Mouse (Mus musculus): ENCODE results near the gene Wfdc5. TPM values are rescaled to one million over a fixed set of nuclear protein-coding genes. Genes with fewer than 3 reads are reported as not detected.

Wfdc5 gene
- polyA plus RNA-seq, 1 experiment from 2014 or later, result 63.2 TPM

DNA sequence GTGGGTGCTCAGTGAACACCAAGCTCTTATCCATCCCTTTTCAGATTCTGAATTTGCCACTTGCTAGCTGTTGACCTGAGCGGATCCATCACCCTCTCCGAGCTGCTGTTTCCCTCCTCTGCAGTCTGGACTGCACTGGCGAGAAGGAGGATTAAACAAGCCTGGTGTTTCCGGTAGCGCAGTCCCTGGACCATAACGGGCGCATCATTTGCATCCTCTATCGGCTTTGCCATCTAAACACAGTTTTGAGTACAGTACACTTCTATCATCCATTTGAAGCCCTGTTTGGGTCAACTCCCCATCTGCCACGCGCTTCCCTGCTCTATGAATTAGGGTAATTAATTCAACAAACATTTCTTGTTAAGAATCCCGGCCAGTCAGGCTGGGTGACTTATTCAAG is 12.2 kb downstream of the Wfdc5 start:
- Histone ChIP-seq H3K27me3 (ENCODE audit: control insufficient read depth, insufficient read depth, low read length) (peaks cover 20% of the 10 kb centered on the region; the same call in 1 of the 2 replicates), H3K9ac (ENCODE audit: low read length) (no peak overlapping the region), H3K36me3 (ENCODE audit: control insufficient read depth, insufficient read depth, low read length) (no peaks in the 10 kb centered on the region), H3K4me3 (ENCODE audit: low read depth, low read length) (no peak overlapping the region), H3K4me1 (replicated peaks; ENCODE audit: control insufficient read depth, insufficient read depth) (no peaks in the 10 kb centered on the region), H3K4me2 (replicated peaks; ENCODE audit: low read depth) (no peak overlapping the region), H3K9me3 (ENCODE audit: control insufficient read depth, low read length) (no peaks in the 10 kb centered on the region), H3K27ac (replicated peaks) (no peak overlapping the region)
- no peak for ATAC-seq (ENCODE audit: low FRiP score, low TSS enrichment)
- TF ChIP-seq CTCF (IDR thresholded peaks at IDR 0.05; ENCODE audit: low read depth) (no peak), EP300 (optimal IDR thresholded peaks at IDR 0.05) (no peak)
- no peak for DNase-seq (ENCODE audit: low spot score)
- WGBS, result 3% methylated on average over 11 of the region's 11 CpGs

DNA sequence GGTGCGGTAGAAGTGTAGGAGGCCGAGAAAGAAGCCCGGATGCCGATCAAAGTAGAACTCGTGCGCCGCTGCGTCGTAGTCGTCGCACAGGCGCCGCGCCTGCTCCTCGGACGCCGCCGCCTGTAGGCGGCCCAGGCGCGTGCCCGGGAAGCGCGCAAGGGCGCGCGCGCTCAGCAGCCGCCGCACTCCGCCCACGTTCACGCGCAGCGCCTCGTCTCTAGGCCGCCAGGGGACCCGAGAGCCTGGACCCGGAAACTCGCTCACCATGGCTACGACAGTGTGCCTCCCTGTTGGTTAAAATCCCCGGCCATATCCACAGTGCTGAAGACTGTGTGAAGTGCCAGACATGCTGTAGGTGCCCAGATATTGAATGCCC is 14.0 kb downstream of the Wfdc5 start:
- ATAC-seq (ENCODE audit: low FRiP score, low TSS enrichment) (0 out of 2 replicates have a peak, but pooled peaks have one; percentile 30), DNase-seq (ENCODE audit: low spot score) (no peak)
- WGBS, result 14% methylated on average over 42 of the region's 42 CpGs
- TF ChIP-seq EP300 (optimal IDR thresholded peaks at IDR 0.05) (no peak), CTCF (IDR thresholded peaks at IDR 0.05; ENCODE audit: low read depth) (peak; percentile 16; the same call in 1 of the 2 replicates)
- no peaks in the 10 kb centered on the region for H3K9me3 ChIP-seq (ENCODE audit: control insufficient read depth, low read length)
- peak overlapping the region; percentile 27 for H3K4me3 ChIP-seq (ENCODE audit: low read depth, low read length)
- H3K27ac ChIP-seq (replicated peaks), result no peak overlapping the region
- H3K4me2 ChIP-seq (replicated peaks; ENCODE audit: low read depth), result peak overlapping the region; percentile 46
- H3K27me3 ChIP-seq (ENCODE audit: control insufficient read depth, insufficient read depth, low read length), result peaks cover 20% of the 10 kb centered on the region; the same call in 1 of the 2 replicates
- H3K36me3 ChIP-seq (ENCODE audit: control insufficient read depth, insufficient read depth, low read length), result no peaks in the 10 kb centered on the region
- H3K4me1 ChIP-seq (replicated peaks; ENCODE audit: control insufficient read depth, insufficient read depth), result no peaks in the 10 kb centered on the region
- no peak overlapping the region for H3K9ac ChIP-seq (ENCODE audit: low read length)

DNA sequence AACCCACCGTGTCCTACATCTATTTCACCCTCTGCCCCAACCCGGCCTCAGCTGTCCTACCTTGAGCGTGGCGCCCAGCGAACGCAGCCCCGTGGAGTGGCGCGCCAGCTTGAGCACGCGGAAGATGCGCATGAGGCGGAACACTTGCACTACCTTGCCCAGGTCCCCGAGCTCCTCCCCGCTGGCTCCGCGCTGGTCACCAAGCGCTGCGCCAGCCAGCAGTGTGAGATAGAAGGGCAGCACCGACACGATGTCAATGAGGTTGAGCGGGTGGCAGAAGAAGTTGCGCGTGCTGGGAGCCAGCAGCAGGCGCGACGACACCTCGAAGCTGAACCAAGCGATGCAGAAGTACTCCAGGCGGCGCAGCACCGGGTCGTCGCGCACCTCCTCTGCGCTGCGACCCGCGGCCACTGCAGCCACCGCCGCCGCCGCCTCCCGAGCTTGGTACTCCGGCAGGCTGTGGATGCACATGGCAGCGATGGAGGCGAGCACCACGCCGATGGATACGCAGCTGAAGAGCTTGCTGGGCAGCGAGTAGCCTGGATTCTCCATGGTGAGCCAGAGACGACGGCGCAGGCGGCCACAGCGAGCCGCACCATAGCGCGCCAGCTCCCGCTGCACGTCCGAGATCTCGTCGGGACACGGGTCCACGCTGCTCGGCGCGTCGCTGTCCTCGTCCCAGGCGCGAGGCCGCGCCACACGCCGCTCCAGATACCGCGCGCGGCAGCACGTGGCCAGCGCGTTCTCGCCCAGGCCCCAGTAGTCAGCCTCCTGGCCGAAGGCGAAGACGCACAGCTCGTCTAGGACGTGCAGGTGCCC is 14.6 kb downstream of the Wfdc5 start:
- Histone ChIP-seq H3K9me3 (ENCODE audit: control insufficient read depth, low read length) (no peaks in the 10 kb centered on the region), H3K27ac (replicated peaks) (no peak overlapping the region), H3K27me3 (ENCODE audit: control insufficient read depth, insufficient read depth, low read length) (peaks cover 20% of the 10 kb centered on the region; the same call in 1 of the 2 replicates), H3K4me2 (replicated peaks; ENCODE audit: low read depth) (peak overlapping the region; percentile 46), H3K36me3 (ENCODE audit: control insufficient read depth, insufficient read depth, low read length) (no peaks in the 10 kb centered on the region), H3K4me3 (ENCODE audit: low read depth, low read length) (peak overlapping the region; percentile 27), H3K9ac (ENCODE audit: low read length) (no peak overlapping the region), H3K4me1 (replicated peaks; ENCODE audit: control insufficient read depth, insufficient read depth) (no peaks in the 10 kb centered on the region)
- WGBS, result 13% methylated on average over 86 of the region's 90 CpGs
- TF ChIP-seq CTCF (IDR thresholded peaks at IDR 0.05; ENCODE audit: low read depth) (no peak), EP300 (optimal IDR thresholded peaks at IDR 0.05) (no peak)
- ATAC-seq (ENCODE audit: low FRiP score, low TSS enrichment), result no peak
- no peak for DNase-seq (ENCODE audit: low spot score)

DNA sequence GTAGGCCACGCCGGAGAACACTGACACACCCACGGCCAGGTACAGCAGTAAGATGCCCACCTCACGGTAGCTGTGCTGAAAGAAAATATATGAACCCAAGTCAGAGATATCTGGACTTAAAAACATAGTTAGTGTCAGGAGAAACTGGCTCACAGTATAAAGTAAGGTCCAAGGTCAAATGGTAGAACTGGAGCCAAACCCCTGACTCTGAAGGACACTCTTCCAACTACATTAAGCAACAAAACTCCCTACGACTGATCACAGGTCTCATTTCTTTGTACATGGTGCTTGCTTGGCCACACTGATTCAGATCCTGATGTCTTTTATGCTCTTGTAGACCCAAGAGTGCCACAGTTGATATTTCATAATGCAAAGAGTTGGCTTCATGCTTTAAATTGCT is 17.6 kb downstream of the Wfdc5 start:
- ATAC-seq (ENCODE audit: low FRiP score, low TSS enrichment) (no peak), DNase-seq (ENCODE audit: low spot score) (no peak)
- no peaks in the 10 kb centered on the region for H3K9me3 ChIP-seq (ENCODE audit: control insufficient read depth, low read length)
- H3K4me3 ChIP-seq (ENCODE audit: low read depth, low read length), result no peak overlapping the region
- no peak for TF ChIP-seq EP300 (optimal IDR thresholded peaks at IDR 0.05)
- no peak for TF ChIP-seq CTCF (IDR thresholded peaks at IDR 0.05; ENCODE audit: low read depth)
- H3K36me3 ChIP-seq (ENCODE audit: control insufficient read depth, insufficient read depth, low read length), result no peaks in the 10 kb centered on the region
- no peaks in the 10 kb centered on the region for H3K4me1 ChIP-seq (replicated peaks; ENCODE audit: control insufficient read depth, insufficient read depth)
- 84% methylated on average over 5 of the region's 5 CpGs for WGBS
- H3K4me2 ChIP-seq (replicated peaks; ENCODE audit: low read depth), result no peak overlapping the region
- peaks cover 17% of the 10 kb centered on the region; the same call in 1 of the 2 replicates for H3K27me3 ChIP-seq (ENCODE audit: control insufficient read depth, insufficient read depth, low read length)
- H3K9ac ChIP-seq (ENCODE audit: low read length), result no peak overlapping the region
- H3K27ac ChIP-seq (replicated peaks), result no peak overlapping the region

DNA sequence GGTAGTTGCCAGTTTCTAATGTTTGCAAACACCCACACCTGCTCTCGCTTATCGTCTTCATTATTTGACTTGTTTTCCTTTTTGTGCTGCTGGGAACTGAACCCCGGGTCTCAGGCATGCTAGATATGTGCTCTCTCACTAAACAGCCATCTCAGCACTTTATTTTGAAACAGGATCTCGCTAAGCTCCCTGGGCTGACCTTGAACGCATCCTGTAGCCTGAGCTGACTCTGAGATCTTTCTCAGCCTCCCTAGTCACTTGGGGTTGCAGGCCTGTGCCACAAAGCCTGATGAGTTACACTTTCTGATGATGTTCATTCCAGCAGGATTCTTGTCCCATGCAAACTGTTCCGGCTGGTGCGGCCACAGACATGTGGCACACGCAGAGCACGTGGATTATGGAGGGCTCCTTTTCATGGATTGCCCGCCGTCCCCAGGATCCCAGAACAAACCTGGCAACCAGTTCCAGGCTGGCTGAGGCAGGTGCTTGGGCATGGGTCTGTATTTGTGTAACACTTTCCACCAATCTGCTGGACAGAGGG is 21.0 kb downstream of the Wfdc5 start:
- H3K27ac ChIP-seq (replicated peaks), result no peak overlapping the region
- H3K4me1 ChIP-seq (replicated peaks; ENCODE audit: control insufficient read depth, insufficient read depth), result no peaks in the 10 kb centered on the region
- no peak overlapping the region for H3K9ac ChIP-seq (ENCODE audit: low read length)
- no peak for DNase-seq (ENCODE audit: low spot score)
- no peaks in the 10 kb centered on the region for H3K36me3 ChIP-seq (ENCODE audit: control insufficient read depth, insufficient read depth, low read length)
- H3K27me3 ChIP-seq (ENCODE audit: control insufficient read depth, insufficient read depth, low read length), result no peaks in the 10 kb centered on the region; the same call in 1 of the 2 replicates
- no peaks in the 10 kb centered on the region for H3K9me3 ChIP-seq (ENCODE audit: control insufficient read depth, low read length)
- no peak overlapping the region for H3K4me2 ChIP-seq (replicated peaks; ENCODE audit: low read depth)
- ATAC-seq (ENCODE audit: low FRiP score, low TSS enrichment), result no peak
- WGBS, result 59% methylated on average over 11 of the region's 11 CpGs
- H3K4me3 ChIP-seq (ENCODE audit: low read depth, low read length), result no peak overlapping the region
- no peak for TF ChIP-seq EP300 (optimal IDR thresholded peaks at IDR 0.05)
- no peak for TF ChIP-seq CTCF (IDR thresholded peaks at IDR 0.05; ENCODE audit: low read depth)

DNA sequence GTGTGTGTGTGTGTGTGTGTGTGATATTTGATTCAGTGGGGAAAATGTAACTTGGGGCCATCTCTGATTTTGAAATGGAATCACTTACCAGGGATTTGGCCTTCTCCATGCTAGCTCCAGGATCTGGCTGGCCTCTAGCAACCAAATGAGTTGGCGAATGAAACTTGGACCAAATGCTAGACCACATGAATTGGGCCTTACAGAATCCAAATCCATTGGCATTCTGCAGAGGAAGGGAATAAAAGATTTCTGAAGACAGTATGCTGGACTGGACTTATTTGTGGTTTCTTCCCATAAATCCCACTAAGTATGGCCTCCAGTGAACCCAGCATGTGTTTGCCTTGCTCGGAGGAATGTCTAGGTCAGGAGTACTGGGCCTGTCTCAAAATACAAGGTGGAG is 23.7 kb downstream of the Wfdc5 start:
- no peaks in the 10 kb centered on the region for H3K9me3 ChIP-seq (ENCODE audit: control insufficient read depth, low read length)
- H3K4me2 ChIP-seq (replicated peaks; ENCODE audit: low read depth), result no peak overlapping the region
- no peaks in the 10 kb centered on the region for H3K36me3 ChIP-seq (ENCODE audit: control insufficient read depth, insufficient read depth, low read length)
- H3K27ac ChIP-seq (replicated peaks), result no peak overlapping the region
- ATAC-seq (ENCODE audit: low FRiP score, low TSS enrichment) (no peak), DNase-seq (ENCODE audit: low spot score) (no peak)
- H3K4me1 ChIP-seq (replicated peaks; ENCODE audit: control insufficient read depth, insufficient read depth), result no peaks in the 10 kb centered on the region
- TF ChIP-seq EP300 (optimal IDR thresholded peaks at IDR 0.05), result no peak
- no peak for TF ChIP-seq CTCF (IDR thresholded peaks at IDR 0.05; ENCODE audit: low read depth)
- H3K27me3 ChIP-seq (ENCODE audit: control insufficient read depth, insufficient read depth, low read length), result no peaks in the 10 kb centered on the region
- no peak overlapping the region for H3K9ac ChIP-seq (ENCODE audit: low read length)
- WGBS, result 95% methylated on average over 2 of the region's 2 CpGs
- H3K4me3 ChIP-seq (ENCODE audit: low read depth, low read length), result no peak overlapping the region

Measured in stomach, postnatal 0 days (tissue).